Mouse (Mus musculus) erythroblast, embryonic 14.5 days (primary cell): ENCODE results near the gene Lmntd1.

Experiments used
- GATA1 ChIP-seq: IDR thresholded peaks from 2 replicates; pipeline ENCODE4 v1.6.1; 2012; ENCODE audit warnings: low read length, inconsistent platforms, mixed read lengths
- TAL1 ChIP-seq: IDR thresholded peaks from 3 replicates; pipeline ENCODE4 v1.6.1; 2012; ENCODE audit warnings: low read length, inconsistent platforms, mixed read lengths

- no peak for TF ChIP-seq GATA1
- TF ChIP-seq TAL1, result no peak
These were observed 132.2 kb downstream of the Lmntd1 start for GRCm38 (mm10) chr6:145481938-145482337.
